Mouse (Mus musculus): ENCODE measurements around the gene Morc3.

GRCm38 (mm10) chr16:93850527-93850926, 18.6 kb downstream of the Morc3 start:
- TF ChIP-seq CTCF (IDR thresholded peaks at IDR 0.05; ENCODE audit: low read depth) (no peak), EP300 (IDR thresholded peaks at IDR 0.05; ENCODE audit: low read depth) (no peak)
